Mouse (Mus musculus): ENCODE results near the gene Nsg1. TPM values are rescaled to one million over a fixed set of nuclear protein-coding genes. Genes with fewer than 3 reads are reported as not detected.
A peak's percentile ranks its signal among the peaks of the same experiment; 100 is the strongest.

Nsg1 gene
- total and polyA plus RNA-seq, 2 experiments from 2014 or later = 12.5 to 29.2 TPM

- DNase-seq (ENCODE audit: low spot score) = no peak
- WGBS = 57% methylated on average over 5 of the region's 5 CpGs
- no peaks in the 10 kb centered on the region for H3K9me3 ChIP-seq (replicated peaks; ENCODE audit: control insufficient read depth, low read length)
- no peaks in the 10 kb centered on the region for H3K27me3 ChIP-seq (ENCODE audit: control insufficient read depth, insufficient read depth, low read length)
- no peak overlapping the region for H3K9ac ChIP-seq (replicated peaks; ENCODE audit: low read depth, low read length)
- H3K27ac ChIP-seq (ENCODE audit: low read depth) = no peak overlapping the region
- no peak overlapping the region for H3K4me2 ChIP-seq (ENCODE audit: low read depth, low read length)
- no peak overlapping the region for H3K4me3 ChIP-seq (ENCODE audit: low read depth, low read length)
- ATAC-seq (ENCODE audit: insufficient read depth, low read depth) = 0 out of 2 replicates have a peak, but pooled peaks have one; percentile 17
- TF ChIP-seq EP300 (IDR thresholded peaks at IDR 0.05; ENCODE audit: low read depth) (no peak), CTCF (IDR thresholded peaks at IDR 0.05; ENCODE audit: low read depth) (no peak)
- H3K36me3 ChIP-seq (replicated peaks; ENCODE audit: control insufficient read depth, insufficient read depth, low read length) = peaks cover 21% of the 10 kb centered on the region
- H3K4me1 ChIP-seq (ENCODE audit: control insufficient read depth, insufficient read depth) = no peaks in the 10 kb centered on the region
Measured at GRCm38 (mm10) chr5:38196821-38197481, 37.2 kb upstream of the Nsg1 start.

GRCm38 (mm10) chr5:38195941-38196340 is 36.2 kb upstream of the Nsg1 start:
- Histone ChIP-seq H3K4me2 (ENCODE audit: low read depth, low read length) (no peak overlapping the region), H3K9ac (replicated peaks; ENCODE audit: low read depth, low read length) (no peak overlapping the region), H3K27me3 (ENCODE audit: control insufficient read depth, insufficient read depth, low read length) (no peaks in the 10 kb centered on the region), H3K4me3 (ENCODE audit: low read depth, low read length) (no peak overlapping the region), H3K36me3 (replicated peaks; ENCODE audit: control insufficient read depth, insufficient read depth, low read length) (peaks cover 11% of the 10 kb centered on the region), H3K27ac (ENCODE audit: low read depth) (no peak overlapping the region), H3K4me1 (ENCODE audit: control insufficient read depth, insufficient read depth) (no peaks in the 10 kb centered on the region), H3K9me3 (replicated peaks; ENCODE audit: control insufficient read depth, low read length) (no peaks in the 10 kb centered on the region)
- ATAC-seq (ENCODE audit: insufficient read depth, low read depth) = no peak
- no peak for TF ChIP-seq CTCF (IDR thresholded peaks at IDR 0.05; ENCODE audit: low read depth)
- TF ChIP-seq EP300 (IDR thresholded peaks at IDR 0.05; ENCODE audit: low read depth) = no peak
- DNase-seq (ENCODE audit: low spot score) = no peak

GRCm38 (mm10) chr5:38194946-38195345 is 35.2 kb upstream of the Nsg1 start:
- no peak for DNase-seq (ENCODE audit: low spot score)
- no peak overlapping the region for H3K4me3 ChIP-seq (ENCODE audit: low read depth, low read length)
- H3K27ac ChIP-seq (ENCODE audit: low read depth) = no peak overlapping the region
- H3K4me1 ChIP-seq (ENCODE audit: control insufficient read depth, insufficient read depth) = no peaks in the 10 kb centered on the region
- ATAC-seq (ENCODE audit: insufficient read depth, low read depth) = no peak
- H3K4me2 ChIP-seq (ENCODE audit: low read depth, low read length) = no peak overlapping the region
- 38% methylated on average over 2 of the region's 2 CpGs for WGBS
- H3K9ac ChIP-seq (replicated peaks; ENCODE audit: low read depth, low read length) = no peak overlapping the region
- TF ChIP-seq EP300 (IDR thresholded peaks at IDR 0.05; ENCODE audit: low read depth) (no peak), CTCF (IDR thresholded peaks at IDR 0.05; ENCODE audit: low read depth) (no peak)
- no peaks in the 10 kb centered on the region for H3K9me3 ChIP-seq (replicated peaks; ENCODE audit: control insufficient read depth, low read length)
- no peaks in the 10 kb centered on the region for H3K27me3 ChIP-seq (ENCODE audit: control insufficient read depth, insufficient read depth, low read length)
- H3K36me3 ChIP-seq (replicated peaks; ENCODE audit: control insufficient read depth, insufficient read depth, low read length) = 0 out of 2 replicates have a peak, but pooled peaks cover 3% of the 10 kb centered on the region

- Histone ChIP-seq H3K9me3 (replicated peaks; ENCODE audit: control insufficient read depth, low read length) (no peaks in the 10 kb centered on the region), H3K36me3 (replicated peaks; ENCODE audit: control insufficient read depth, insufficient read depth, low read length) (no peaks in the 10 kb centered on the region), H3K27me3 (ENCODE audit: control insufficient read depth, insufficient read depth, low read length) (no peaks in the 10 kb centered on the region), H3K27ac (ENCODE audit: low read depth) (no peak overlapping the region), H3K4me2 (ENCODE audit: low read depth, low read length) (no peak overlapping the region), H3K4me3 (ENCODE audit: low read depth, low read length) (no peak overlapping the region), H3K4me1 (ENCODE audit: control insufficient read depth, insufficient read depth) (no peaks in the 10 kb centered on the region), H3K9ac (replicated peaks; ENCODE audit: low read depth, low read length) (no peak overlapping the region)
- DNase-seq (ENCODE audit: low spot score) = no peak
- TF ChIP-seq EP300 (IDR thresholded peaks at IDR 0.05; ENCODE audit: low read depth) = no peak
- no peak for TF ChIP-seq CTCF (IDR thresholded peaks at IDR 0.05; ENCODE audit: low read depth)
- no peak for ATAC-seq (ENCODE audit: insufficient read depth, low read depth)
- 84% methylated on average over 3 of the region's 3 CpGs for WGBS
Measured at GRCm38 (mm10) chr5:38190907-38191306, 31.2 kb upstream of the Nsg1 start.

- no peak for TF ChIP-seq EP300 (IDR thresholded peaks at IDR 0.05; ENCODE audit: low read depth)
- TF ChIP-seq CTCF (IDR thresholded peaks at IDR 0.05; ENCODE audit: low read depth) = no peak
- no peak for ATAC-seq (ENCODE audit: insufficient read depth, low read depth)
- Histone ChIP-seq H3K36me3 (replicated peaks; ENCODE audit: control insufficient read depth, insufficient read depth, low read length) (no peaks in the 10 kb centered on the region), H3K4me2 (ENCODE audit: low read depth, low read length) (no peak overlapping the region), H3K9me3 (replicated peaks; ENCODE audit: control insufficient read depth, low read length) (no peaks in the 10 kb centered on the region), H3K4me3 (ENCODE audit: low read depth, low read length) (no peak overlapping the region), H3K27ac (ENCODE audit: low read depth) (no peak overlapping the region), H3K4me1 (ENCODE audit: control insufficient read depth, insufficient read depth) (no peaks in the 10 kb centered on the region), H3K27me3 (ENCODE audit: control insufficient read depth, insufficient read depth, low read length) (no peaks in the 10 kb centered on the region), H3K9ac (replicated peaks; ENCODE audit: low read depth, low read length) (no peak overlapping the region)
- no peak for DNase-seq (ENCODE audit: low spot score)
- 77% methylated on average over 2 of the region's 2 CpGs for WGBS
Measured at GRCm38 (mm10) chr5:38187006-38187405, 27.3 kb upstream of the Nsg1 start.
